Mouse (Mus musculus) erythroblast, embryonic 14.5 days (primary cell): ENCODE data around the gene Actr1a.

Experiments used
- GATA1 ChIP-seq: IDR thresholded peaks from 2 replicates; pipeline ENCODE4 v1.6.1; 2012; ENCODE audit warnings: low read length, inconsistent platforms, mixed read lengths
- TAL1 ChIP-seq: IDR thresholded peaks from 3 replicates; pipeline ENCODE4 v1.6.1; 2012; ENCODE audit warnings: low read length, inconsistent platforms, mixed read lengths

- no peak for TF ChIP-seq TAL1
- TF ChIP-seq GATA1: no peak
These were observed 27.1 kb upstream of the Actr1a start for GRCm38 (mm10) chr19:46422384-46423338.
